Mouse (Mus musculus): ENCODE measurements around the gene Gckr. TPM values are rescaled to one million over a fixed set of nuclear protein-coding genes. Genes with fewer than 3 reads are reported as not detected.

The Gckr gene
- total and polyA plus RNA-seq, 3 experiments = not detected

DNA sequence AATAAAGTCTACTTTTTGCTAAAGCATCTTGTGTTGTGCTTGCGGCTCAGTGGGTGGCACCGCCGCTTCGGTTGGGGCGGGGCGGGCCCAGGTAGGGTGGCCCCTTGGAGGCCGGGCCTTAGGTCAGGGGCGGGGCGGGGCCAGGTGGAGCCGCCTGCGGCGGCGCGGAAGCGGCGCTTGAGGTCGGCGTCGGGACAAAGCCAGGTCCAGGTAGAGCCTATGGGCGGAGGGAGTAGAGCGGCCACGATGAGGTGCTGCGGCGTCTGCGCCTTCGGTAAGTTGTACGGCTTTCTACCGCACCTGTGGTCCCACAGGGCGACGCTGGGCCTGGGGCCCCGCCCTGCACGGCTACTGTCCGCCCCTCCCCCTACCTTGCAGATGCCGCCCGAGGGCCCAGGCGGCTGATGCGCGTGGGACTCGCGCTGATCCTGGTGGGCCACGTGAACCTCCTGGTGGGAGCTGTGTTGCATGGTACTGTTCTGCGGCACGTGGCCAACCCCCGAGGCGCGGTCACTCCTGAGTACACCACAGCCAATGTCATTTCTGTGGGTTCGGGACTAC is 45.6 kb upstream of the Gckr start, which contains the start of gene Krtcap3:
TSS of gene Krtcap3 (plus strand) at position 151 of the 561 bp plus-strand sequence.
- Histone ChIP-seq H3K4me2 (ENCODE audit: insufficient read depth, low read depth, poor library complexity, severe bottlenecking) (peak within 1 kb of the TSS; percentile 30; the same call in 1 of the 2 replicates), H3K9me3 (replicated peaks; ENCODE audit: low read length) (no peaks in the 10 kb centered on the region), H3K4me3 (replicated peaks in 1 of 3; ENCODE audit: low read depth in 2 of 3, low read length in 2 of 3, poor library complexity in 1 of 3) (peak within 1 kb of the TSS; percentile 30 to 60 (median 54)), H3K4me1 (ENCODE audit: control insufficient read depth in 1 of 2, insufficient read depth in 2 of 2) (peaks cover 0 to 11% of the 10 kb centered on the region in 2 experiments; a peak in 1 of 4 replicates), H3K36me3 (replicated peaks in 1 of 2; ENCODE audit: control insufficient read depth in 1 of 2, insufficient read depth in 1 of 2, low read length in 1 of 2) (peaks cover 72 to 93% of the 10 kb centered on the region in 2 experiments), H3K27me3 (replicated peaks) (no peaks in the 10 kb centered on the region), H3K27ac (ENCODE audit: insufficient read depth, low read depth) (no peak within 1 kb of the TSS), H3K79me2 (replicated peaks; ENCODE audit: control insufficient read depth, extremely low read depth, insufficient read depth, poor library complexity, severe bottlenecking) (no peaks in the 10 kb centered on the region), H3K9ac (ENCODE audit: insufficient read depth, low read depth) (no peak within 1 kb of the TSS)
- in situ Hi-C loops (cut with MboI; ENCODE audit: low pct_ligation_motif_present, low pct_unique_long_range_greater_than_20kb, low sequenced_read_pairs) = no loop called here
- DNase-seq (ENCODE audit: extremely low read depth) = peak; percentile 40
- no peak for TF ChIP-seq ZC3H11A (IDR thresholded peaks at IDR 0.05; ENCODE audit: low read depth, low read length)
- no peak for TF ChIP-seq NELFE (IDR thresholded peaks at IDR 0.05; ENCODE audit: low read depth, low read length)
- TF ChIP-seq E2F4 (IDR thresholded peaks at IDR 0.05; ENCODE audit: insufficient replicate concordance, low read depth, low read length) = no peak
- TF ChIP-seq POLR2AphosphoS2 (IDR thresholded peaks at IDR 0.05; ENCODE audit: low read depth, low read length) = peak; percentile 63; the same call in 1 of the 2 replicates
- TF ChIP-seq KAT2A (IDR thresholded peaks at IDR 0.05; ENCODE audit: insufficient replicate concordance, low read length) = no peak
- 0 out of 2 replicates have a peak, but pooled peaks have one; percentile 30 for TF ChIP-seq TCF12 (IDR thresholded peaks at IDR 0.05; ENCODE audit: low read depth, low read length)
- TF ChIP-seq USF1 (IDR thresholded peaks at IDR 0.05; ENCODE audit: low read depth, low read length) = no peak
- no peak for TF ChIP-seq BHLHE40 (IDR thresholded peaks at IDR 0.05; ENCODE audit: low read depth, low read length)
- 0 out of 2 replicates have a peak, but pooled peaks have one; percentile 10 for TF ChIP-seq MYC (IDR thresholded peaks at IDR 0.05; ENCODE audit: low read depth, low read length)
- peak; percentile 39; the same call in 1 of the 2 replicates for TF ChIP-seq POLR2A (IDR thresholded peaks at IDR 0.05; ENCODE audit: low read depth, low read length)
- TF ChIP-seq CHD2 (IDR thresholded peaks at IDR 0.05; ENCODE audit: low read length) = peak; percentile 19; the same call in 1 of the 2 replicates
- TF ChIP-seq ELF1 (IDR thresholded peaks at IDR 0.05; ENCODE audit: low read depth, low read length) = peak; percentile 12; the same call in 1 of the 2 replicates
- peak; percentile 52 for TF ChIP-seq NRF1 (IDR thresholded peaks at IDR 0.05; ENCODE audit: low read depth, low read length)
- TF ChIP-seq MAZ (IDR thresholded peaks at IDR 0.05; ENCODE audit: low read depth, low read length) = 0 out of 2 replicates have a peak, but pooled peaks have one; percentile 49
- peak; percentile 35; the same call in 1 of the 2 replicates for TF ChIP-seq MXI1 (IDR thresholded peaks at IDR 0.05; ENCODE audit: low read depth, low read length)
- dilution Hi-C loops (cut with MboI; ENCODE audit: extremely low pct_ligation_motif_present, extremely low pct_unique_long_range_greater_than_20kb, low sequenced_read_pairs) = no loop called here

GRCm38 (mm10) chr5:31252151-31252550 is 45.1 kb upstream of the Gckr start:
- Histone ChIP-seq H3K36me3 (replicated peaks in 1 of 2; ENCODE audit: control insufficient read depth in 1 of 2, insufficient read depth in 1 of 2, low read length in 1 of 2) (peaks cover 70 to 91% of the 10 kb centered on the region in 2 experiments), H3K27ac (ENCODE audit: insufficient read depth, low read depth) (no peak overlapping the region), H3K4me2 (ENCODE audit: insufficient read depth, low read depth, poor library complexity, severe bottlenecking) (peak overlapping the region; percentile 30; the same call in 1 of the 2 replicates), H3K4me3 (replicated peaks in 1 of 3; ENCODE audit: low read depth in 2 of 3, low read length in 2 of 3, poor library complexity in 1 of 3) (peak overlapping the region; percentile 3 to 60 (median 54)), H3K27me3 (replicated peaks) (no peaks in the 10 kb centered on the region), H3K9ac (ENCODE audit: insufficient read depth, low read depth) (no peak overlapping the region), H3K79me2 (replicated peaks; ENCODE audit: control insufficient read depth, extremely low read depth, insufficient read depth, poor library complexity, severe bottlenecking) (no peaks in the 10 kb centered on the region), H3K4me1 (ENCODE audit: control insufficient read depth in 1 of 2, insufficient read depth in 2 of 2) (peaks cover 0 to 11% of the 10 kb centered on the region in 2 experiments; a peak in 1 of 4 replicates), H3K9me3 (replicated peaks; ENCODE audit: low read length) (no peaks in the 10 kb centered on the region)
- TF ChIP-seq IRF4 (IDR thresholded peaks at IDR 0.05; ENCODE audit: low read depth, low read length) (no peak), TCF12 (IDR thresholded peaks at IDR 0.05; ENCODE audit: low read depth, low read length) (no peak), ETS1 (conservative IDR thresholded peaks at IDR 0.05; ENCODE audit: low read depth, low read length) (no peak), MEF2A (IDR thresholded peaks at IDR 0.05; ENCODE audit: borderline replicate concordance, low read depth, low read length) (no peak), BHLHE40 (IDR thresholded peaks at IDR 0.05; ENCODE audit: low read depth, low read length) (no peak), NRF1 (IDR thresholded peaks at IDR 0.05; ENCODE audit: low read depth, low read length) (no peak), JUND (conservative IDR thresholded peaks at IDR 0.05; ENCODE audit: low read depth, low read length) (no peak), EP300 (IDR thresholded peaks at IDR 0.05; ENCODE audit: low read length) (no peak), USF1 (IDR thresholded peaks at IDR 0.05; ENCODE audit: low read depth, low read length) (no peak), RAD21 (IDR thresholded peaks at IDR 0.05; ENCODE audit: low read depth, low read length) (no peak), MAFK (IDR thresholded peaks at IDR 0.05; ENCODE audit: insufficient replicate concordance, low read length) (no peak), ZNF384 (IDR thresholded peaks at IDR 0.05; ENCODE audit: low read depth, low read length) (no peak), E2F4 (IDR thresholded peaks at IDR 0.05; ENCODE audit: insufficient replicate concordance, low read depth, low read length) (no peak), ELF1 (IDR thresholded peaks at IDR 0.05; ENCODE audit: low read depth, low read length) (no peak)
- DNase-seq (ENCODE audit: extremely low read depth) = peak; percentile 6
- dilution Hi-C loops (cut with MboI; ENCODE audit: extremely low pct_ligation_motif_present, extremely low pct_unique_long_range_greater_than_20kb, low sequenced_read_pairs) (no loop called here), in situ Hi-C loops (cut with MboI; ENCODE audit: low pct_ligation_motif_present, low pct_unique_long_range_greater_than_20kb, low sequenced_read_pairs) (no loop called here)

Data from CH12.LX (cell line).